Mouse (Mus musculus) megakaryocyte, embryonic 14.5 days (primary cell): ENCODE results near the gene Trpc7.

Experiments
- FLI1 ChIP-seq: IDR thresholded peaks from 2 replicates; pipeline ENCODE4 v1.6.1; 2012; ENCODE audit warnings: low read length, inconsistent platforms, mixed read lengths
- GATA1 ChIP-seq: IDR thresholded peaks from 3 replicates; pipeline ENCODE4 v1.6.1; 2012; ENCODE audit warnings: mixed read lengths, low read length, inconsistent platforms, borderline replicate concordance

DNA sequence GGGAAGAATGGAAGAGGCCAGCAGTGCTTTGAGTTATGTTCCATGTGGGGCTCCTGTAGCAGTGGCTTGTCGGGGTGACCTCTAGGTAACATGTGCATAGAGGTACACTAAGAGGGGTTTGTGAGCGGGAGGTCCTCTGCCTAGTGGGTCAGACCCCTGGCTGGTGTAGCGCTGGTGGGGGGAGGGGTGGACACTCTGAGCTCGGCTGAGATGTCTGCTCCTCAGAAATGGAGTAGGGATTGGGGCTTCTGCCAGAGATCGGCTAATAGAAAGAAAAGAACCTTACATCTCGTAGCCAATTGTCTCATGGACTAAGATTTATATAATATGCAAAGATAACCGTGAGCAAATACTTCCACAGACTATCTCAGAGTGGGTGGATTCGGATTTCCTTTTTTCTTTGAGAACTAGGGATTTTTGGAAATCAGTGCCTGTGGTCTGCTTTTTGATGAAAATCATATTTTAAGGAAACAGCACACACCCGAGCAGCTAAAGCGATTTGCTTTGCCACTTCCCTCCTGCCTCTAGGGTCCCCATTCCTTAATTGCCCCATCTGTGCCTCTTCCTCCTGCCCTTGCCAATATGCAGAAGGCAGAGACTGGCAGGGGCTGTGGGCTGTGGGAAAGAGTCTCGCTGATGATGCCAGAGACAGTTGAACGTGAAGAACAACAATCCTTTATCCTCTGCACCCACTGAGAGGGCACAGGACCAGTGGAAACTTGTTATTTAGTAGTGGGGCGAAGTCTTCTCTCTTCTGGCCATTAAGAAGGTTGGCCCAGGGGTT lies 133.2 kb downstream of the Trpc7 start:
- TF ChIP-seq GATA1, result no peak
- no peak for TF ChIP-seq FLI1
